Comparison of ENCODE assay signal across 7 mouse cellular contexts in genomic region chr9:65141976-65142318, GRCm38 (mm10). TPM values are rescaled to one million over a fixed set of nuclear protein-coding genes. Genes with fewer than 3 reads are reported as not detected.
A peak's percentile ranks its signal among the peaks of the same experiment; 100 is the strongest.
DNase-seq lines count a peak whose midpoint lies in the region; ATAC-seq and TF ChIP-seq lines count a peak whose summit lies in the region.

No protein-coding gene starts in this region.

- DNase-seq in thymus, postnatal 0 days (ENCODE audit: low spot score) = peak; percentile 2
- no peak for DNase-seq in thymus, postnatal 25 days
- peak; percentile 36 for DNase-seq in lung, postnatal 0 days (ENCODE audit: low spot score)
- peak; percentile 36 for DNase-seq in stomach, postnatal 0 days (ENCODE audit: low spot score)
- DNase-seq in thymus, postnatal 36 days = no peak

- ATAC-seq in hindbrain, embryonic 15.5 days (ENCODE audit: low FRiP score, low read depth) = peak; percentile 59
- ATAC-seq in lung, postnatal 0 days = peak; percentile 61
- ATAC-seq in stomach, postnatal 0 days (ENCODE audit: low FRiP score, low TSS enrichment) = peak; percentile 40; the same call in 1 of the 2 replicates

- H3K9me3 ChIP-seq in hindbrain, embryonic 15.5 days = no peaks in the 10 kb centered on the region
- H3K9me3 ChIP-seq in lung, postnatal 0 days (ENCODE audit: low read length) = no peaks in the 10 kb centered on the region
- no peaks in the 10 kb centered on the region for H3K9me3 ChIP-seq in stomach, postnatal 0 days (ENCODE audit: control insufficient read depth, low read length)

- no peak overlapping the region for H3K27ac ChIP-seq in embryonic fibroblast, embryonic 13.5 days (ENCODE audit: insufficient read depth, low read length)
- peak overlapping the region; percentile 93 for H3K27ac ChIP-seq in hindbrain, embryonic 15.5 days (replicated peaks)
- 0 out of 2 replicates have a peak overlapping the region, but pooled peaks have one; percentile 20 for H3K27ac ChIP-seq in lung, postnatal 0 days (ENCODE audit: low read length)
- H3K27ac ChIP-seq in stomach, postnatal 0 days (replicated peaks) = peak overlapping the region; percentile 56; the same call in 1 of the 2 replicates

- no peak for TF ChIP-seq EP300 in lung, postnatal 0 days (IDR thresholded peaks at IDR 0.05)
- no peak for TF ChIP-seq EP300 in stomach, postnatal 0 days (optimal IDR thresholded peaks at IDR 0.05)

- no peaks in the 10 kb centered on the region for H3K27me3 ChIP-seq in hindbrain, embryonic 15.5 days
- 0 out of 2 replicates have a peak, but pooled peaks cover 5% of the 10 kb centered on the region for H3K27me3 ChIP-seq in lung, postnatal 0 days (replicated peaks; ENCODE audit: insufficient read depth, low read length)
- no peaks in the 10 kb centered on the region; the same call in 1 of the 2 replicates for H3K27me3 ChIP-seq in stomach, postnatal 0 days (ENCODE audit: control insufficient read depth, insufficient read depth, low read length)

- 0% methylated on average over 17 of the region's 17 CpGs for WGBS in hindbrain, embryonic 15.5 days
- WGBS in lung, postnatal 0 days = 0% methylated on average over 12 of the region's 17 CpGs
- under 1% methylated on average over 17 of the region's 17 CpGs for WGBS in stomach, postnatal 0 days

- H3K4me2 ChIP-seq in hindbrain, embryonic 15.5 days = peak overlapping the region; percentile 85
- peak overlapping the region; percentile 100 for H3K4me2 ChIP-seq in lung, postnatal 0 days (replicated peaks; ENCODE audit: low read depth, low read length)
- peak overlapping the region; percentile 99 for H3K4me2 ChIP-seq in stomach, postnatal 0 days (replicated peaks; ENCODE audit: low read depth)

- peaks cover 8% of the 10 kb centered on the region; the same call in 1 of the 2 replicates for H3K36me3 ChIP-seq in hindbrain, embryonic 15.5 days
- H3K36me3 ChIP-seq in lung, postnatal 0 days (ENCODE audit: insufficient read depth, low read length) = no peaks in the 10 kb centered on the region
- H3K36me3 ChIP-seq in stomach, postnatal 0 days (ENCODE audit: control insufficient read depth, insufficient read depth, low read length) = no peaks in the 10 kb centered on the region

- TF ChIP-seq CTCF in embryonic fibroblast, embryonic 13.5 days (IDR thresholded peaks at IDR 0.05; ENCODE audit: borderline replicate concordance, insufficient read depth, low read length) = no peak
- TF ChIP-seq CTCF in lung, postnatal 0 days (IDR thresholded peaks at IDR 0.05) = no peak
- TF ChIP-seq CTCF in stomach, postnatal 0 days (IDR thresholded peaks at IDR 0.05; ENCODE audit: low read depth) = no peak

- peak overlapping the region; percentile 50 for H3K4me3 ChIP-seq in embryonic fibroblast, embryonic 13.5 days (ENCODE audit: insufficient read depth, low read length)
- H3K4me3 ChIP-seq in hindbrain, embryonic 15.5 days = peak overlapping the region; percentile 91
- H3K4me3 ChIP-seq in lung, postnatal 0 days (ENCODE audit: low read depth, low read length) = peak overlapping the region; percentile 61
- peak overlapping the region; percentile 70 for H3K4me3 ChIP-seq in stomach, postnatal 0 days (ENCODE audit: low read depth, low read length)

- H3K9ac ChIP-seq in hindbrain, embryonic 15.5 days = peak overlapping the region; percentile 89
- H3K9ac ChIP-seq in lung, postnatal 0 days (replicated peaks; ENCODE audit: low read depth) = peak overlapping the region; percentile 42; the same call in 1 of the 2 replicates
- H3K9ac ChIP-seq in stomach, postnatal 0 days (ENCODE audit: low read length) = peak overlapping the region; percentile 60

- no peak for TF ChIP-seq POLR2A in embryonic fibroblast, embryonic 13.5 days (IDR thresholded peaks at IDR 0.05; ENCODE audit: low read depth, low read length)

- 0 out of 2 replicates have a peak, but pooled peaks cover 3% of the 10 kb centered on the region for H3K4me1 ChIP-seq in embryonic fibroblast, embryonic 13.5 days (ENCODE audit: control insufficient read depth, insufficient read depth, low read length)
- peaks cover 42% of the 10 kb centered on the region for H3K4me1 ChIP-seq in hindbrain, embryonic 15.5 days (replicated peaks)
- H3K4me1 ChIP-seq in lung, postnatal 0 days (ENCODE audit: insufficient read depth, low read depth, low read length) = peaks cover 8% of the 10 kb centered on the region; the same call in 1 of the 2 replicates
- H3K4me1 ChIP-seq in stomach, postnatal 0 days (replicated peaks; ENCODE audit: control insufficient read depth, insufficient read depth) = 0 out of 2 replicates have a peak, but pooled peaks cover 3% of the 10 kb centered on the region

RNA-seq across cellular contexts. Expression of gene Igdcc3, which starts 1.0 kb away (rescaled TPM):
- polyA plus RNA-seq in thymus, postnatal 0 days (2015; fragmentation: Nextera tagmentation; extraction: Ambion mirVana) = 0.09 TPM in 1 of 2 replicates, not detected in the other
- not detected in 2 replicates for polyA plus RNA-seq in embryonic fibroblast, embryonic 13.5 days (2011; ENCODE audit: insufficient read length, low read depth, missing spikeins)
- 9.9 and 10.9 TPM in 2 replicates for polyA plus RNA-seq in hindbrain, embryonic 15.5 days (2015; fragmentation: Nextera tagmentation; extraction: Ambion mirVana)
- polyA plus RNA-seq in lung, postnatal 0 days (2015; fragmentation: Nextera tagmentation; extraction: Ambion mirVana) = 0.33 and 0.67 TPM in 2 replicates
- 0.32 and 0.35 TPM in 2 replicates for polyA plus RNA-seq in stomach, postnatal 0 days (2015; fragmentation: Nextera tagmentation; extraction: Ambion mirVana)

RNA-seq across cellular contexts. Expression of gene Igdcc4, which starts 40.7 kb away (rescaled TPM):
- polyA plus RNA-seq in thymus, postnatal 0 days (2015; fragmentation: Nextera tagmentation; extraction: Ambion mirVana) = 4.9 and 5.0 TPM in 2 replicates
- polyA plus RNA-seq in embryonic fibroblast, embryonic 13.5 days (2011; ENCODE audit: insufficient read length, low read depth, missing spikeins) = 25.1 and 42.1 TPM in 2 replicates
- polyA plus RNA-seq in hindbrain, embryonic 15.5 days (2015; fragmentation: Nextera tagmentation; extraction: Ambion mirVana) = 17.3 and 17.4 TPM in 2 replicates
- 1.7 and 1.8 TPM in 2 replicates for polyA plus RNA-seq in lung, postnatal 0 days (2015; fragmentation: Nextera tagmentation; extraction: Ambion mirVana)
- 11.1 and 12.2 TPM in 2 replicates for polyA plus RNA-seq in stomach, postnatal 0 days (2015; fragmentation: Nextera tagmentation; extraction: Ambion mirVana)

RNA-seq across cellular contexts. Expression of gene Parp16, which starts 53.2 kb away (rescaled TPM):
- 6.0 and 7.3 TPM in 2 replicates for polyA plus RNA-seq in thymus, postnatal 0 days (2015; fragmentation: Nextera tagmentation; extraction: Ambion mirVana)
- 1.5 and 2.7 TPM in 2 replicates for polyA plus RNA-seq in embryonic fibroblast, embryonic 13.5 days (2011; ENCODE audit: insufficient read length, low read depth, missing spikeins)
- 6.7 and 8.1 TPM in 2 replicates for polyA plus RNA-seq in hindbrain, embryonic 15.5 days (2015; fragmentation: Nextera tagmentation; extraction: Ambion mirVana)
- polyA plus RNA-seq in lung, postnatal 0 days (2015; fragmentation: Nextera tagmentation; extraction: Ambion mirVana) = 5.3 and 5.4 TPM in 2 replicates
- polyA plus RNA-seq in stomach, postnatal 0 days (2015; fragmentation: Nextera tagmentation; extraction: Ambion mirVana) = 5.0 TPM in 2 replicates

Comparison
In these comparisons a context has a peak if more than half of its experiments do, and no peak if none do; other contexts are left out.
1. DNase-seq: peak in thymus, postnatal 0 days (single experiment), lung, postnatal 0 days (single experiment) and stomach, postnatal 0 days (single experiment); none in thymus, postnatal 25 days (single experiment) and thymus, postnatal 36 days (0 of 2).
2. Peak in every context shown above with its lines, with median percentiles within 50 percentile points of each other: H3K4me3 ChIP-seq, ATAC-seq, H3K4me2 ChIP-seq and H3K9ac ChIP-seq.